Mouse (Mus musculus) urinary bladder, postnatal 36 days (tissue): ENCODE results near the gene Cracr2b.

Experiments
- DNase-seq, 2 experiments: peaks; one replicate each; pipeline ENCODE4 v3.0.0; 2022; ENCODE audit warnings: low spot score in 2 of 2, mixed read lengths in 1 of 2

Gene Cracr2b

DNA sequence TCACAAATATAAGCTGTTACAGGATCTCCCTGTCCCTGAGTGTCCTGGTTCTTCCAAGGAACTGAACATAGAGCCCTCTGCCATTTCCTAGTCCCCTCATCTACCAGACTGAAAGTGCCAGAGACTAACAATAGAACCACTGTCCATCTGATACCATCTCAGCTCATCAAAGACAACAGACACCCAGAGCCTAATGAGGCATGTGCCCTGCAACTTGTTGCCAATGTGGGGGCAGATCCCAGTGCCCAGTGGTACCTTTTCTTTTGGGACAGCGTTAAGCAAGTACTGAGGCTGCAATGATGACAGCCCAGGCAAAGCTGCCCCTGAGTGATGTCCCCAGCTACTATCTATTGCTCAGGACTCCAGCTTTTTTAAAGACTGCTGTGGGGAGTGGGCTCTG is 25.3 kb downstream of the Cracr2b start:
- DNase-seq: no peak

DNA sequence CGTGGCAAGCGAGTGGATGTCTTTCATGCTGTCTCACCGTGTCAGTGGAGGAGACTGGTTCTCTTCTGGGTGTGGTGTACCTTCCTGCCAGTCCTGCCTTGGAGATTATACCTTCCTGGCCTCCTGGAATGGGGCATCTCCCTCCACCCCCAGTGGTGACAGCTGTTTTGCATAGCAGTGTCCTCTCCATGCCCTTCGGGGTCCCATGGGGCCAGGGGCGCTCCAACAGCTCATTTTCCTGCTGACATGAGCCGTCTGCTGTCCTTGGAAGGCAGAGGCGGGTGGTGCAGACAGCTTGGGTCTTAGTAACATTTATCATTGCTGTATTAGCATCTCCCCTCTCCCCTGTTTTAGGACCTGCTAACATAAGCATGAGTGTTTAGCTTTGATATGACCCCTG is 26.2 kb downstream of the Cracr2b start:
- no peak for DNase-seq

DNA sequence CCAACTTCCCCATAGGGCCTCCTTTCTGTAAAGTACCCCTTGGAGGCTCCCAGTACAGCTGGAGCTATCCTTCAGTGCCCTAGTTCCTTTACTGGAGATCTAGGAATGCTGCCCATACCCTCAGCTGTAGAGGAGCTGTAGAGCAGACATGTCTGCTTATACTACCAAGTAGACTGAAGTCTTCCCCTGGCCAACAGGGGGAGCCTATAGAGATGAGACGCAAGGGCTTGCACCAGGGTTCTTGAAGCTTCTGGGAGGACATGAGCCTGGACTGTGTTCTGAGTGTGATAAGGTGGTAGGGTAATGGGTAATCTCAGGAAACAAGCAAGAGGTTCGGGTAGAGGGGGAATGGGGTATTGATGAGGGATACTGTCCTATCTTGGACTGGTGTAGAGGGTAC is 30.3 kb downstream of the Cracr2b start:
- no peak for DNase-seq

DNA sequence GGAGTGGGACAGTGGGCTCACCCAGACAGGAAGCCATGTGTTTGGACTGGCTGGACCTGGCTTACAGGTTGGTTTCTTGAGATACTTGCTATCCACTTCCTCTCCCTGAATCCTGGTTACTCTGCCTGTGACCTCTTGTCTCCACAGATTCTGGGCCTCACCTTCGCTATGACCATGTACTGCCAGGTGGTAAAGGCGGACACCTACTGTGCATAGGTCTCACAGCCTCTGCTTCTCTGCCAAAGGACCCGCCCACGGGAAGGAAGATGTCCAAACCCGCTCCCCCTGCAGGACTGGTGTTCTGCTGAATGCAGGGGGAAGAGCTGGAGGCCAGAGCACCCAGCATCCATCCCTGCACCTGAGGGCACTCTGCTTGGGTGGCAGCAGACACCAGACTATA is 31.8 kb downstream of the Cracr2b start:
- DNase-seq: no peak

DNA sequence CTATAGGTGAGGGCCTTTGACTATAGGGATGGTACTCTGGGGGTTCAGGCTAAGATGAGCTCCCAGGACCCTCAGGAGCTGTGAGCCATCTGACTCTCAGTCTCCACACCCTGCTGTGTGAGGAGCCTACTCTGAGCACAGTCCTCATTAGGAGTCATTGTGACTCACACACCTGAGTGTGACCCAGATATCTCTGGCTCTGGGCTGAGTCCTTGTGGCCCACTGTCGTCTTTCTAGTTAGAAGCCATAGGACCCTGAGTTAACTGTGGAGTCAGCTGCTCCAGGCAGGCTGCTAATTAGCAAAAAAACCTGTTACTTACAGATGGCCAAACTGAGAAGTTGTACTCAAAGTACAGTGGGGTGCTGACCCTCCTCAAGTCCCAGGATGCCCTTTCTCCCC is 32.8 kb downstream of the Cracr2b start:
- DNase-seq: no peak

DNA sequence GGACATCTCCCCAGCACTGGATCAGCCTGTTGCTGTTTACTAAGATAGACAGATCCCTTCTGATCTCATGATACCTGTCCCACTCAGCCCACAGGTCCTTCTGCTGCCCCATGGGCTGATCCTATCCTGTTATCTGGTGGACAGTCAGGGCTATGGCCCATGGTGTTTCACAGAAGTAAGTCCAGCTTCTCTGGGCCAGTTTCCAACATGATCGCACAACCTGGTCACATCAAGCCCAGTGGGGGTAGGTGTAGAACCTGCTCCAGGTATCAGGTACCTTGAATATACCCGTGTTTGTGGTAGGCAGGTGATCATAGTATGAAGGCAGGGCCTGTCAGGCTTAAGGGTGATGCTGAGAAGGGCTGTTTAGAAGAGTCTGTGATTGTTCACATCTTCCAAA is 34.5 kb downstream of the Cracr2b start:
- DNase-seq: no peak

DNA sequence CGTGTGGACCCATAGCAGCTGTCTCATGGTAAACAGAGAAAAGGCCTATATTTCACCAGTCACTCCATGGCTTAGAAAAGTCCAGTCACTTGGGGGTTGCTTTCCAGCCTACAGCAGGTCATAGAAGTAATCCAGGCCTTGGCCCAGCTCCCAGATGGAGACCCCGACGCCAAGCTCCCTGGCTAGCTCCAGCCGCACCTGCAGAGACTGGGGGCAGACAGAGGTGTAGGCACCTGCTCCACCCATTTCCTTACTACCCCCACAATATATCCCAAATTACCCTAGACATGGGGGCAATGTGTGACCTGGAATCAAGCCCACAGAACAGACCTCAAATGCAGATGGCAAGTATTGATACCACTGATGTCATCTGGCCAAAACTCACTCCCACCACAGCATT is 35.0 kb downstream of the Cracr2b start:
- DNase-seq: no peak

DNA sequence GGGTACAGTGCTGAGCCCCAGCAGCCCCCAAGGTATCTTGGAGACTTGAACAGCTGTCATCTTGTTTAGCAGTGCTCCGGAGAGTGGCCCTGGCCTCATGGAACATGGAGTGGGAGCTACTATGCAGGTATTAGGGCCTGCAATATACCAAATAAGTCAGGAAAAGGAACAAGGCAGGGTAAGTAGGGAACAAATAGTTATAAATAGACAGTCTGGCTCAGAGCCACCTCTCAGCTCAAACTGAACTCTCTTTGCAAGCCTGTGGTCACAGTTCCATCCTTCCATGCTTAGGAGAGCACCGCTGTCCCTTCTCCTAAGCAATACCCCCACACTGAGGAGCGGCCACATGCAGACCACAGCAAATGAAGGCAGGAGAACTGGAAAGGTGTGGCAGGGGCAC is 36.7 kb downstream of the Cracr2b start:
- no peak for DNase-seq

DNA sequence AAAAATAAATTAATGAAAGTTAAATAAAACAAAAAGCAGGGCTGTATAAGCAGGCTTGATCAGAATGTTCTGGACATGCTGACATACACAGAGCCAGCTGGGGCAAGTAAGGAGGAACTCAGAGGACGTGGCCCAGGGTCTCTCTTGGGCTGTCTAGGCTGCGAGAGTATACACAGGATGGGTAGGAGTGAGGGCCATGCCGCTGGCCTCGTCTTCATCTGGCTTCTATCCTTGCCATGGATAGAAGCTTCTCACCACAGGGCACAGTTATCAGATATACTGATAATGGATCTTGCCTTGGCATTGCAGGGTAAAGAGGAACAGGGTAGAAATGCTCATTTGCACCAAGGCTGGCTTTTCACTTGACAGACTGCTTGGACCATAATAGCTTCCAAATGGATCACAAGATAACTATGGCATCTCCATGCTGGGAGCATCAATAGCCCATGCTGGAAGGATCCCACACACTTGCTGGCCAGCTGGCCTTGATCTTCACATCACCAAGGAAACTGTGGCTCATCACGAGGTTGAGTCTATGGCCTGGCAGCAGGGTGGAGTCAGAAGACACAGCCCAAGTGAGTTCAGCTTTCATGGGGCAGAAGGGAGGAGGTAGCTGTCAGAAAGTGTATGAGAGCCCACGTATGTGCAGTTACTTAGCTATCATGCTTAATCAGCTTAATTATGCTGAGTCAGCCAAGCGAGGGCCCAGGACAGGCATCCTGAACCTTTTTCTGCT is 41.1 kb downstream of the Cracr2b start:
- no peak for DNase-seq

DNA sequence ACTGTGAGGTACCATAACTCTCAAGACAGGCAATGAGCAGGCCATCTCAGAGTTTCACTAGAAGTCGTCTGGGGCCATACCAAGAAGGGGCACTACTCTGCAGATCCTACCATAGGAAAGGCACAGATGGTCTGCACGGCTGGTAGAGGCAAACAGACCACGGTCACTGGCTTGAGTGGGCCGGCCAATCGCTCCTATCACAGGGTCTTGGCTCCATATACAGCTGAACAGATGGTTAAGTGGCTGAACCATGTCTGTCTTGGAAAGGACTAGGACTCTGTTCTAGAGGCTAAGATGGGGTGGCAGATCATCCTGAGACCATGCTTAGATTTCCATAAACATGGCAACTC is 41.6 kb downstream of the Cracr2b start:
- no peak for DNase-seq

DNA sequence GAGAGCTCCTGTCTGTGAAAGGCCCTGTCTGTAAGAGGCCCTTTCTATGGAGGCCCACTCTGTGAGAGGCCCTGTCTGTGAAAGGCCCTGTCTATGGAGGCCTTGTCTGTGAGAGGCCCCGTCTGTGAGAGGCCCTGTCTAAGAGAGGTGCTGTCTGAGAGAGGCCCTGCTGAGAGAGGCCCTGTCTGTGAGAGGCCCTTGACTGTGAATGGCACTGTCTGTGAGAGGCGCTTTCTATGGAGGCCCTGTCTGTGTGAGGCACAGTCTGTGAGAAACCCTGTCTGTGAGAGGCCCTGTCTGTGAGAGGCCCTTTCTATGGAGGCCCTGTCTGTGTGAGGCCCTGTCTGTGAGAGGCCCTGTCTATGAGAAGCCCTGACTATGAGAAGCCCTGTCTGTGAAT is 45.4 kb downstream of the Cracr2b start:
- DNase-seq: no peak

DNA sequence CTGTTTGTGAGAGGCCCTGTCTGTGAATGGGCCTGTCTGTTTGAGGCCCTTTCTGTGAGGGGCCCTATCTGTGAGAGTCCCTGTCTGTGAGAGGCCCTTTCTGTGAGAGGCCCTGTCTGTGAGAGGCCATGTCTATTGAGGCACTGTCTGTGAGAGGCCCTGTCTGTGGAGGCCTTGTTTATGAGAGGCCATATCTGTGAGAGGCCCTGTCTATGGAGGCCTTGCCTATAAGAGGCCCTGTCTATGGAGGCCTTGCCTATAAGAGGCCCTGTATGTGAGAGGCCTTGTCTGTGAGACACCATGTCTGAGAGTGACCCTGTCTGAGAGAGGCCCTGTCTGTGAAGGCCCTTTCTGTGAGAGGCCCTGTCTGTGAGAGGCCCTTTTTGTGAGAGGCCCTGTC is 47.3 kb downstream of the Cracr2b start:
- DNase-seq: no peak

DNA sequence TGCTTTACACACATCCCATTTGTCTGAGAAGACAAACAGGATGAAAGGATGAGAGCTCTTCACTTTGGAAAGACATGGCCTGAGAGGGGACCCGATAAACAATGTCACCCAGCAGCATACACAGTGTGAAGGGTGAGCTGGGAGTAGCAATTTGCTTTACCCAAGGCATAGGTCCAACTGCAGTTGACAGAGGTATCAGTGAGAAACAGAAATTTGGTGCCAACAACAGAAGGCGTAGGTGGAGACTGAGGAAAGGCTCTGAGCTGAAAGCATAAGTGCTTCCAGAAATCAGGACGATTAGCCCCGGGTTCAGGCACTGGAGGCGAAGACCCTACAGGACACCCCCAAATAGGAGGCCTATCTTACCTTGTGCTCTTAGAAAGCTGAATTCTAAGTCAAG is 49.3 kb downstream of the Cracr2b start:
- no peak for DNase-seq

DNA sequence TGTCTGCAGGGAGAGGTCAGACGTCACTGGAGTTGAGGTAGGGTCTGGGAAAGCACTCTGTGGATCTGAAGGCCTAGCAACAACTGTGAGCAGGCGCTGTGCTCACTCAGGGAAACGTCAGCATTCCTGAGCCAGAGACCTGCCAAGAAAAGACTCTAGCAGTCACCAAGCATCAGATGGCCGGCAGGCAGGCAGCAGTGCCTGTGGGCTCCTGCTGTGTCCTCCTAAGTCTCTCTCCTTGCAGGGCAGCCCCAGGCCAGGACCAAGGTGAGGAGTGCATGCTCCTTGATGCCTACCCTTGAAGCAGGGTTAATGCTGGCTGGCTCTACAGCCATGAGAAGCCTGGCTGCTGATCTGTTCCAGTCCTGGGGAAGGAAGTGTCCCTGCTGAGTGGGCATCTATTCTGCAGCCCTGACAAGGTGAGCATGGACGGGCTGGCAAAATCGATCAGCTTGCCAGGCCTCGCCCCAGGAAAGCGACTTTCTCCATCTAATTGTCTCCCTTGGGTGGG is 49.8 kb downstream of the Cracr2b start:
- DNase-seq: no peak
